Mouse (Mus musculus) intestine, embryonic 14.5 days (tissue): Measurements from ENCODE around the gene Rasl10b. TPM values are rescaled to one million over a fixed set of nuclear protein-coding genes. Genes with fewer than 3 reads are reported as not detected.

Experiments
- ATAC-seq: fragments of 200-750 bp; cut with Nextera tagmentation; replicated peaks from 2 replicates; pipeline ENCODE4 v1.8.0; 2017; ENCODE audit warnings: low read depth, moderate number of reproducible peaks, moderate TSS enrichment, moderate library complexity; ENCODE audit not compliant: low FRiP score, low TSS enrichment
- DNase-seq: peaks from one replicate; pipeline ENCODE4 v3.0.0-alpha.2; 2018; ENCODE audit warnings: low spot score
- H3K27ac ChIP-seq: fragments of 300-500 bp; sonication (generic); 2 replicates; pipeline ENCODE4 v1.5.1; 2014; ENCODE audit warnings: low read depth, mild to moderate bottlenecking, control low read depth
- H3K27me3 ChIP-seq: fragments of 300-500 bp; sonication (generic); replicated peaks from 2 replicates; pipeline ENCODE4 v1.6.1; 2014; ENCODE audit warnings: low read length, control low read depth; ENCODE audit not compliant: control insufficient read depth, insufficient read depth
- H3K36me3 ChIP-seq: fragments of 300-500 bp; sonication (generic); 2 replicates; pipeline ENCODE4 v1.6.1; 2014; ENCODE audit warnings: low read length, control low read depth; ENCODE audit not compliant: control insufficient read depth, insufficient read depth
- H3K4me1 ChIP-seq: fragments of 300-500 bp; sonication (generic); replicated peaks from 2 replicates; pipeline ENCODE4 v1.6.1; 2014; ENCODE audit warnings: low read length, control low read depth, mixed read lengths; ENCODE audit not compliant: control insufficient read depth, insufficient read depth
- H3K4me2 ChIP-seq: fragments of 300-500 bp; sonication (generic); 2 replicates; pipeline ENCODE4 v1.6.1; 2014; ENCODE audit warnings: low read length
- H3K4me3 ChIP-seq: fragments of 300-500 bp; sonication (generic); 2 replicates; pipeline ENCODE4 v1.5.1; 2014; ENCODE audit warnings: low read depth, low read length, control low read depth, mixed read lengths
- H3K9ac ChIP-seq: fragments of 300-500 bp; sonication (generic); 2 replicates; pipeline ENCODE4 v1.6.1; 2014; ENCODE audit warnings: mild to moderate bottlenecking, low read length
- H3K9me3 ChIP-seq: fragments of 300-500 bp; sonication (generic); 2 replicates; pipeline ENCODE4 v1.6.1; 2016; ENCODE audit warnings: low read length, control low read depth; ENCODE audit not compliant: control insufficient read depth
- WGBS: fragments of 180-500 bp; shearing (Covaris S2); extraction: QIAGEN DNeasy Blood & Tissue Kit; methylation state at CpG from one replicate; pipeline ENCODE4 v1.1.7; 2014; 5-methylcytosine and 5-hydroxymethylcytosine counted together
- polyA plus RNA-seq: library from polyadenylated mRNA; unstranded; fragments of >200 nt; fragmentation: Nextera tagmentation; extraction: Ambion mirVana; gene quantifications from 2 replicates; pipeline ENCODE4 v1.2.1, GENCODE M21; 2014

Rasl10b gene
- polyA plus RNA-seq, 1 experiment from 2014 or later = 2.3 TPM

- WGBS = under 1% methylated on average over 66 of the region's 75 CpGs
Observed at GRCm38 (mm10) chr11:83440081-83441064, 31.4 kb downstream of the Rasl10b start.

GRCm38 (mm10) chr11:83441235-83441634, 32.3 kb downstream of the Rasl10b start:
- Histone ChIP-seq H3K9ac (no peak overlapping the region), H3K27ac (no peak overlapping the region), H3K9me3 (no peaks in the 10 kb centered on the region), H3K36me3 (no peaks in the 10 kb centered on the region), H3K27me3 (peaks cover 48% of the 10 kb centered on the region), H3K4me1 (peaks cover 13% of the 10 kb centered on the region; the same call in 1 of the 2 replicates), H3K4me2 (peak overlapping the region; percentile 90), H3K4me3 (peak overlapping the region; percentile 56; the same call in 1 of the 2 replicates)
- 46% methylated on average over 7 of the region's 7 CpGs for WGBS
- no peak for DNase-seq
- ATAC-seq = no peak

More at GRCm38 (mm10) chr11:83440081-83441064, 31.4 kb downstream of the Rasl10b start:
- peaks cover 13% of the 10 kb centered on the region; the same call in 1 of the 2 replicates for H3K4me1 ChIP-seq
- H3K27ac ChIP-seq = peak overlapping the region; percentile 49; the same call in 1 of the 2 replicates
- ATAC-seq (peak; percentile 92), DNase-seq (peak; percentile 93)
- peak overlapping the region; percentile 90 for H3K4me2 ChIP-seq
- H3K27me3 ChIP-seq = peaks cover 42% of the 10 kb centered on the region
- H3K36me3 ChIP-seq = no peaks in the 10 kb centered on the region
- H3K9ac ChIP-seq = peak overlapping the region; percentile 48
- H3K9me3 ChIP-seq = no peaks in the 10 kb centered on the region
- peak overlapping the region; percentile 56 for H3K4me3 ChIP-seq

- H3K9ac ChIP-seq = no peak overlapping the region
- no peak overlapping the region for H3K4me3 ChIP-seq
- DNase-seq (peak; percentile 91), ATAC-seq (peak; percentile 37; the same call in 1 of the 2 replicates)
- peak overlapping the region; percentile 12; the same call in 1 of the 2 replicates for H3K4me2 ChIP-seq
- H3K27me3 ChIP-seq = peaks cover 48% of the 10 kb centered on the region
- H3K9me3 ChIP-seq = no peaks in the 10 kb centered on the region
- 15% methylated on average over 29 of the region's 29 CpGs for WGBS
- peaks cover 15% of the 10 kb centered on the region; the same call in 1 of the 2 replicates for H3K4me1 ChIP-seq
- H3K36me3 ChIP-seq = no peaks in the 10 kb centered on the region
- no peak overlapping the region for H3K27ac ChIP-seq
Observed at GRCm38 (mm10) chr11:83442596-83443267, 33.8 kb downstream of the Rasl10b start.

- Histone ChIP-seq H3K4me1 (peaks cover 26% of the 10 kb centered on the region), H3K27ac (no peak overlapping the region), H3K9me3 (no peaks in the 10 kb centered on the region), H3K36me3 (no peaks in the 10 kb centered on the region), H3K4me3 (no peak overlapping the region), H3K9ac (no peak overlapping the region), H3K27me3 (peaks cover 48% of the 10 kb centered on the region), H3K4me2 (no peak overlapping the region)
- ATAC-seq = no peak
- 8% methylated on average over 7 of the region's 7 CpGs for WGBS
- DNase-seq = no peak
Observed at GRCm38 (mm10) chr11:83443824-83444223, 34.9 kb downstream of the Rasl10b start.

GRCm38 (mm10) chr11:83445001-83445400, 36.1 kb downstream of the Rasl10b start:
- Histone ChIP-seq H3K4me3 (peak overlapping the region; percentile 4; the same call in 1 of the 2 replicates), H3K36me3 (no peaks in the 10 kb centered on the region), H3K4me2 (peak overlapping the region; percentile 13; the same call in 1 of the 2 replicates), H3K27me3 (peaks cover 48% of the 10 kb centered on the region), H3K9me3 (no peaks in the 10 kb centered on the region), H3K9ac (no peak overlapping the region), H3K27ac (no peak overlapping the region), H3K4me1 (peaks cover 26% of the 10 kb centered on the region)
- DNase-seq (no peak), ATAC-seq (no peak)
- 27% methylated on average over 19 of the region's 19 CpGs for WGBS

- Histone ChIP-seq H3K9me3 (no peaks in the 10 kb centered on the region), H3K27me3 (peaks cover 31% of the 10 kb centered on the region), H3K9ac (no peak overlapping the region), H3K4me3 (no peak overlapping the region), H3K36me3 (no peaks in the 10 kb centered on the region), H3K27ac (no peak overlapping the region), H3K4me2 (no peak overlapping the region), H3K4me1 (peaks cover 20% of the 10 kb centered on the region)
- 66% methylated on average over 10 of the region's 10 CpGs for WGBS
- no peak for DNase-seq
- no peak for ATAC-seq
Observed at GRCm38 (mm10) chr11:83447612-83448011, 38.7 kb downstream of the Rasl10b start.

- Histone ChIP-seq H3K4me3 (no peak overlapping the region), H3K27me3 (peaks cover 26% of the 10 kb centered on the region), H3K4me2 (no peak overlapping the region), H3K27ac (no peak overlapping the region), H3K9me3 (no peaks in the 10 kb centered on the region), H3K9ac (no peak overlapping the region), H3K36me3 (no peaks in the 10 kb centered on the region), H3K4me1 (peaks cover 20% of the 10 kb centered on the region)
- 41% methylated on average over 16 of the region's 16 CpGs for WGBS
- DNase-seq (no peak), ATAC-seq (no peak)
Observed at GRCm38 (mm10) chr11:83448021-83448926, 39.3 kb downstream of the Rasl10b start.

- Histone ChIP-seq H3K4me2 (no peak overlapping the region), H3K4me1 (peaks cover 16% of the 10 kb centered on the region), H3K27ac (no peak overlapping the region), H3K9ac (no peak overlapping the region), H3K4me3 (no peak overlapping the region), H3K9me3 (no peaks in the 10 kb centered on the region), H3K36me3 (no peaks in the 10 kb centered on the region), H3K27me3 (peaks cover 20% of the 10 kb centered on the region)
- no peak for ATAC-seq
- DNase-seq = no peak
Observed at GRCm38 (mm10) chr11:83448927-83449236, 39.9 kb downstream of the Rasl10b start.
